Mouse (Mus musculus) adrenal gland, postnatal 36 days (tissue): Measurements from ENCODE around the gene Myom3. TPM values are rescaled to one million over a fixed set of nuclear protein-coding genes. Genes with fewer than 3 reads are reported as not detected.
A peak's percentile ranks its signal among the peaks of the same experiment; 100 is the strongest.

ENCODE experiments used
- DNase-seq, 2 experiments: peaks; one replicate each; pipeline ENCODE4 v3.0.0; 2021; ENCODE audit warnings: mixed read lengths in 1 of 2
- total RNA-seq, 2 experiments: library from RNA; stranded (reverse); gene quantifications; 2 replicates each; pipeline ENCODE4 v1.2.3; 2021

Myom3 gene
- total RNA-seq, 2 experiments from 2014 or later = 0.16 to 0.33 TPM

DNA sequence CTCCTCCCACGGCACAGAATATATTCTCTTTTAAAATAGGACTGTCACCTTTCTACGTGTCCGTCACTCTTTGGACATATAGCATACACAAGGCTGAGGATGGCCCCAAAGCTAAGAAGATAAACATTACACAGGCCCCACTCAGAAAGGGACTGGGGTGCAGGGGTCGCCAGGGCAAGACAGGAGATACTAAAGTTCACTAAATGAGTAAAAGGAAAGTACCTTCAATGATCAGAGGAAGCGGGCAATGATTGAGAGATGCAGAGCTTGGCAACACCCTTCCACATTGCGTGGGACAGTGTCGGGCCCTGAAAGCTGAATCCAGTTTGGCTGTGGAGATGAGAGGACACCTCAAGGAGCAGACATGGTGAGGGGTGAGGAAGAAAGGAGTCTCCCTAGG, 55.4 kb downstream of the Myom3 start:
- DNase-seq = no peak

DNA sequence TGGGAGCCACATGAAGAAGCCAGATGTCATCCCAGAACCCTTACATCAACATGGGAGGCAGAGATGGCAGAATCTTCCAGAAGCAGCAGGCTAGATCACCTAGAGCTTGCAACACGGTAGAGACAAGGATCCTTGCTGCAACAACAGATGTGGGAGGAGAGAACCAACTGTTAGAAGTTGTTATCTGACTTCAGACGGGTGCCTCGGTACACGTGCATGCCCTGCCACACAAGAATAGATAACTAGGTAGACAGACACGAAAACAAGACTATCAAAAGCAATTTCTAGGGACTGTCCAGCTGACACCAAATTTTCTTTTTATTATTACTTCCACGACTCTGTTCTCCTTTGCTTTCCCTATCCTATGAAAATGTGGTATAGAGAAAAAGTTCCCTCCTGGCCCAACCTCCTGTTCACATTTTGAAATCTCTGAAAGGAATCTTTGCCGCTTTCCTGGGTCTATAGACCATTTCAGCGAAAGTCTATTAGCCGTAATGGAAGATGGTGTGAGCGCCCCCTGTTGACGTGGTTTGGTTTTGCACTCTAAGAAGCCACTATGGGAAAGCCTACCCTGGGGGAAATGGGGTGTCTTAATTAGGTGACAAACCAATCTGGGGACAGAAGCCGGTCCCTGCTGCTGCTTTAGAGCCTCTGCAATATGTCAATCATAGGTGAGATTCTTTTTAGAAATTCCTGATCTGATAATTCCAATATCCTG, 57.5 kb downstream of the Myom3 start:
- peak; percentile 53 to 64 for DNase-seq

DNA sequence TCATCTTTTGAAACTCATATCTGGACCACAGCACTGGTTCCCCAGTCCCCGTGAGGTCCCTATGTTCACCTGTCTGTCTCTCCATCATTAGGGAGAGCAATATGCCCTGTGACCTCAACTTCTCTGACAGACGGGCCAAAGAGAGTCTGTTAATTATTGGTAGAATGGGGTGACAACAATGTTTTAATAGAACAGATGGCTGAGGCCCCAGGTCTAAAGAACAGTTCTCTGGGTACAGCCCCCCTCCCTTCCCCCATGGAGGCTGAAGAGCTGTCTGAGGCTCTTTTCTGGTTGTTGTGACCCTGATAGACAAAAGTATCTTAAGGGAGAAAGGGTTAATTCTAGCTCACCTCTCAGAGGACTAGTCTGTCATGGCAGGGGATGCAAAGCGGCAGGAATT, 58.9 kb downstream of the Myom3 start:
- no peak for DNase-seq

DNA sequence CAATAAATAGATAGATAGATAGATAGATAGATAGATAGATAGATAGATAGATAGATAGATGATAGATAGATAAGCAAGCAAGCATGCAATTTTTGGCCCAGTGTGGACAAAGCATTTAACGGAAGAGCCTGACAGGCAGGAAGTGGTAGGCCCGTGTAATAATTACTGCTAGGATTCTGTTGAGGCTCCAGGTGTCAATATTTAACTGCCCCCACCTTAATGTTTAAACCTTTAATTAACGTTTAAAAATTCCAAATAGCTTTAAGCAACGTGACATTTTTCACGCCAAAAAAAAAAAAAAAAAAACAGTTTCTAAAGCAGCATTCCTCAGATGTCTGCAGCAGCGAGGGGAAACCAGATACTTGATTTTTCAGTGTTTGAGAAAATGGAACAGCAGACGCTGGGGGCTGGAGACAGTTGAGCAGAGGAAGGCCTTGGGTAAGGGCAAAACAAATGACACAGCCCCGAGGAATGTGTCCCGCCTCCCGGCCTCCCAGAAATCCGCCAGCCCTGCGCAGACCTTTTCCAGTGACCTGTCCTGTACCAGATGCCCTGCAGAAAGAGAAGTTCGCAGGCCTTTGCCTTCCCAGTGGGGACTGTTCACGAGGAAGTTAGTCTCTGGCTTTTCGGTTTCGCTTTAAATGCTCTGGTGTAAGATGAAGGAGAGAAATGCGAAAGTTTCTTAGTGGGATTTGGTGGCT, 60.5 kb downstream of the Myom3 start:
- peak; percentile 87 to 90 for DNase-seq

DNA sequence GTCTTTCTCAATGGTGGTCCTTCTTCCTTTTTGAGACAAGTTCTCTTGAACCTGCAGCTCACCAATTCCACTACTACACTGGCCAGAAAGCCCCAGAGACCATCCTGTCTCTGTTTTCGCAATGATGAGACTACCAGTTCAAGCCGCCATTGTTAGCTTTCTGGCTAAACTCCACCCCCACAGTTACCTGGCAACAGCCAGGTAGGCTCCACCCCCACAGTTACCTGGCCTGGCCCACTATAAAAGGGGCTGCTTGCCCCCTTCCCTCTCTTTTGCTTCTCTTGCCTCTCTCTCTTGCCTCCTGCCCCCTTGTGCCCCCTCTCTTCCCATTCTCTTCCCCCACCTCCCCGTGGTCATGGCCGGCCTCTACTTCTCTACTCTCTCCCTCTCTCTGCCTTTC, 62.3 kb downstream of the Myom3 start:
- DNase-seq = no peak

DNA sequence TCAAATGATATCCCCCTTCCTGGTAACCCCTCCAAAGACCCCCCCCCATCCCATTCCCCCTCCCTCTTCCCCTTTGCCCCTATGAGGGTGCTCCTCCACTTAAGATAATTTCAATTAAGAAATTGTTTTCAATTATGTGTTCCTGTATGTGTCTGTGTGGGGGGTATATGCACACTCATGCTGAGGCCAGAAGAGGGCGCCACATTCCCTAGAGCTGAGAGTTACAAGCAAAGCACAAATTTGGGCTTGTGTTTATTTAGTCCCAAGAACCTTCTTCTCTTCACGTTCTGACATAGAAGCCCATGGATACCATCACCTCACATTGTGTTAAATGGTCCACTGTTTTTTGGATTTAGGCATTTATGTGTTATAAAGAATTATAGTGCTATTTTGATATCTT, 63.8 kb downstream of the Myom3 start:
- DNase-seq = peak; percentile 45 to 68

DNA sequence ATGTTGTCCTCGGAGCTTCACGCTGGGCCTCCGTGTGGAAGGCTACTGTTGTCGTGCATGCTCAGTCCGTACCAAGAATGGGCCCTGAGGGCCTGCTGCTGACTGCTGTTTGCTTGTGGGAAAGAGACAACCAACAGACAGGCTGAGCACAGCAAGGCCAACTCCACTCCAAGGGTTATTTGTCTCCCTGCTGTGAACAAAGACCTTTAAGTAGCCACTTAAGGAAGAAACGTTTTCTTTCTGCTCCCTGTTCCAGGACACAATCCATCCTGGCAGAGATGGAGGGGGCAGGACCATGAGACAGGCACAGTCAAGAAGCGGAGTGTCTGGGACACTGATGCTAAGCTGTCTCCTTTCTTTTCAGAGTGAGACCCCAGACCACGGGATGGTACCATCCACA, 64.7 kb downstream of the Myom3 start:
- no peak for DNase-seq

DNA sequence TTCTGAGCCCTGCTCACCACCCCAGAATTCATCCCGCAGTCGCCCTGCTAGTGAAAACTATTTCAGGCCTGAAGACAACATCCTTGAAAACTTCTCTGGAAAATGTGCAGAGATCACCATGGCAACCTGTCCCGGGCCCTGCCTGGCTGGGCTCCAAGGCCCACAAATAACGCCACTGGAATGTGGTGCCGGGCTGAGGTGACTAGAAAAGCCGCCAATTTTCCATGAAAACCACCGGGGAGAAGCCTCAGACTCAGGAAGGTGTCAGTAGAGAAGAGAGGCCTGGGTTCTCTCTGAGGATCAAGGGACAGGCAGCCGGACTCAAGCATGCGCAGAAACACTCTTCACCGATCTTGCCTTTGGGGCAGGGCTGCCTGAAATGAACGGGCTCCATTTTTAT, 69.0 kb downstream of the Myom3 start:
- peak; percentile 85 to 90 for DNase-seq

DNA sequence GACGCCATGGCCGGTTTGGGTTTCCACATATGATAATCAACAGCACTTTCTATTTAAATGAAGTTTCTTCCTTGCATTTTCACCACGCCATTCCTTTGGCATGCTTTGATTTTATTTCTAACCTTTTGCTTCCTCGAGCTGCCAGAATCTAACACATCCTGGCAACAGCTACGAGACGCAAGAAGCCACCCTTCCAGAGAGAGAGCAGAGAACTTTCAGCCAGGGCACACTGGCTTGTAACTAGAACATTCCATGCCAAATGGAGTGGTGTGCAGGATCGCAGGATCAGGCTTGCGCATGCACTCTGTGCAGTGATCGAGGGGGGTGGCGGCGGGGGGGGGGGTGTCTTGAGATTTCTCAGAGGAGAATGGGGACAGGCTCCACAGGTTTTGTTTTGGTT, 72.6 kb downstream of the Myom3 start:
- DNase-seq = no peak

DNA sequence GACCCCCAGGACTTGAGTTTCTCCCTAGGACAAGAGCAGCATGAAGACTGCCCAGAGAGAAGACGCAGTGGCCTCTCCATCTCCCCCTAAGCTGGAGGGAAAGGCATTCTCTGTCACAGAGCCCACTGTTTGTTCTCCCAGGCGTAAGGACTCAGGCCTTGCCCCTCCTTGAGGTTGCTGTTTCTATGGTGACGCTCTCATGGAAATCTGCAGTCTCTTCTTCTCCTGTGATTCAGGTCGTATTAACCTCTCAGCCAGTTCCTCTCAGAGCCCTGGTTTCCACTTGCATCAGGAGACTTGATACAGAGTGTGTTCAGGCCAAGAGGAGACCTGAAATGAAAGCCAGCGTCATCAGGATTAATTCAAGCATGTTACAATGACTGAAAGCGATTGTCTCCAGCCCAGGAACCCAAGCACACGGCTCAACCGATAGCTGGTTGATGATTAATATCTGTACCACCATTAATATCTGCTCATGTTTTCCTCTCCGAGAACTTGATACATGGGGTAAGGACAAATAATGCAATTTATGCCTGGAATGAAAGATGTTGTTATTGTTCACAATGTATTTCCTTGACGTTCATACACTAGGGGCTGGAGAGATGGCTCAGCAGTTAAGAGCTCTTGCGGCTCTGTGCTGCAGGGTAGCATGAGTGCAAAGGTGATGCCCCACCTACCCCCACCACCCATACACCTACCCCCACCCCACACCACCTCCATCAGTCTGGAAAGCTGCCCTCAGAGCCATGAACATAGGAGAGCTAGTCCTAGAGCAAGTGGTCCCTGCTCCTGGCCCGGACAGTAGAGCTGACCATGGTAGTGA, 74.0 kb downstream of the Myom3 start:
- DNase-seq = no peak

DNA sequence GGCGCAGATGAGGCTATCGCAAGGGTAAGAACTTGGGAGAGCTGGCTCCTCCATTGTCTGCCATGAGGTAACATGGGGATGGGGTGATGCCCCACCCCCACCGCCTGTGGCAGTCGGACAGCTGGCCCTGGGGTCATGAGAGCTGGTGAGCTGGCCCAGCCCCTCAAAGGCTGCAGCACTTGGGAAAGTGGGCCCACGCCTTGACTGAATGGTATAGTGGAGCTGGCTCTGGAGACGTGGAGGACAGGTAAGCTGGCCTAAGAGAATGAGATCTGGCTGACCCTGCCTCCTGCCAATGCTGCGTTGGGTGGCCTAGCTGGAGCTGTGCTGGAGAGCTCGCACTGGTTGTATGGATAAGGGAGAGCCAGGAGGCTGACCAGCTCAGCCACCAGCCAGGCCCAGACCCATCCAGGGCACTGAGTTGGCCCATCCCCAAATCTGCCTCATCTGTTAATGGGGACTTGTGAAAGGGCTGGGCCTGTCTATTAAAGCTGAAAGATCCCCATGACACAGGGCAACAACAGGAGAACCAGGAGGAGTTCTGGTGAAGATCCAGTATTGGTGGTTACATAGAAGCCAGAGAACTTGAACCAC, 74.7 kb downstream of the Myom3 start:
- DNase-seq = no peak

DNA sequence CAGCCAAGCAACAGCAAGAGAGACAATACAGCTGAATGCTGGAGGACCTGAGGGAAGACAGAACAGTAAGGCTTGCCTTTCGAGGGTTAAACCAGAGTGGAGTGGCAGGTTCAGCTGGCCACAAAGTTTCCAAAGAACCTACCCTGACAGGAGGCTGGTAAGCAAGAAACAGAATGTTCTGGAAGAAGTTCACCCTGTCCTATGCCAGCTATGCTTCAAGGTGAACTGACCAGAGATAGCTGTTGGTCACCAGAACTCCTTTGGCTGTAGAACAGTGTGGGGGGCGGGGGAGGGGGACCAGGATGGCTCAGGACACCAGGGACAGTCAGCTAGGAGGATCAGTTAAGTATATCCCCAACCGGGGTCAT, 79.4 kb downstream of the Myom3 start:
- no peak for DNase-seq

DNA sequence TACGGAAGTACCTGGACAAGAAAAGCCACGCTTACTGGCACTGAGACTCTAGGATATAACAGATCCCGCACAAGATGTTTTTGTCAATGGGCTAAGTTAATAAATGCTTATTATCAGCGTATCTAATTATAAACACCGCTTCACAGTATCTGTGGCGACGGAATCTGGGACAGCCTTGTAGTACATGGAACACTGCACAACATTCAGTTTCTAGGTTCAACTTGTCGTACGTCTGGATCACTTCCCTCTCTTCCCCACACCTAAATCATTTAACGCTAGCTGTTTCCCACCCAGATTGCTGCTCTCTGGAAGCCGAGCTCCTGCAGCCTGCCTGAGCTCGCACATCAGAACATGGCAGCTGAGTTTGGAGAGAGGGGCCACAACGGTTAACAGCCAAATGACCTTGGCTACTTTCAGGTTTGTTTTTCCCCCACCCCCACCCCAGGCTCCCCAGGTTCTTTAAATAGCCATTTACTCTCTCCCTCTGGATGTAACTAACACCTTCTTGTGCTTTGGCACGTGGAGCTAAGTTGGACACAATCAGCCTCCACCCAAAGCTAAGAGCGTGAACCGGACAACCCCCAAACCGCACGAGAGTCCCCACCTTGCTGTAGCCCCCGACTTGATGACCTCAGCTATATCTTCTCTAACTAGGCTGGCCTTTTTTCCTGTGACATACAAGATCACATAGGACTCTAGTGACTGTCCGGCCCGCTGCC, 79.9 kb downstream of the Myom3 start:
- no peak for DNase-seq

DNA sequence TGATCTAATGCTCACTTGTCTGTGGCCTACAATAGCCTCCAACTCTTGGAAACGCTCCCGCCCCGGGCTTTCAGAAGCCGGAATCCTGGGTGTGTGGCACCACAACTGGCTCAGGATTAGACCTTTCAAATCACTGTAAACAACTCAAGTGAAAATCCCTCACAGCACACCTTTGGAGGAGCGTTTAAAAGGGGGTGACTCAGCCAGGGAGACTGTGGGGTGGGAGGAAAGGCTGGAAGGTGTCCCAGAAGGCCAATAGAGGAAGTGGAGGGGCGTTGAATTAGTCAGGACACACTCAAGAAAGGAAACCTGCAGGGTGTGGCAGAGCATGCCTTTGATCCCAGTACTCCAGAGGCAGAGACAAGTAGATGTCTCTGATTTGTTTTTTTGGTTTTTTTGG, 84.9 kb downstream of the Myom3 start:
- no peak for DNase-seq

DNA sequence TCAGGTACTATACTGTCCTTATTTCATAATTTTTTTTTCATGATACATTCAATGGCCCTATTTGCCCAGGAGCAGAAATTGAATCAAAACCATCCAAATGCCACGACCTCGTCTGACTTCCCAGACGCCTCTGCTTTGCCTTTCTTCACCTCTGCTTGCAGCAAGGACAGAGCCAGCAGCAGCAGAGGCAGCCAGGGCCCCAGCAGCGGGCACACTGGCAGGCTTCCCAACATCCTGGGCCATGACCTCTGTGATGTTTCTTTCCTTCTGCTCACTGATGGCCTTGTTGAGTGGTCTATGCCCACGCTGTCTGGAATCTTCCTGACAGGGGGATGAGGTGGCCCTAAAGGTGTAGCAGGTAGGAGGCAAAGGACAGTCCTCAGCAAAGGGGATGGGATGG, 88.1 kb downstream of the Myom3 start:
- DNase-seq = peak; percentile 82 to 83

DNA sequence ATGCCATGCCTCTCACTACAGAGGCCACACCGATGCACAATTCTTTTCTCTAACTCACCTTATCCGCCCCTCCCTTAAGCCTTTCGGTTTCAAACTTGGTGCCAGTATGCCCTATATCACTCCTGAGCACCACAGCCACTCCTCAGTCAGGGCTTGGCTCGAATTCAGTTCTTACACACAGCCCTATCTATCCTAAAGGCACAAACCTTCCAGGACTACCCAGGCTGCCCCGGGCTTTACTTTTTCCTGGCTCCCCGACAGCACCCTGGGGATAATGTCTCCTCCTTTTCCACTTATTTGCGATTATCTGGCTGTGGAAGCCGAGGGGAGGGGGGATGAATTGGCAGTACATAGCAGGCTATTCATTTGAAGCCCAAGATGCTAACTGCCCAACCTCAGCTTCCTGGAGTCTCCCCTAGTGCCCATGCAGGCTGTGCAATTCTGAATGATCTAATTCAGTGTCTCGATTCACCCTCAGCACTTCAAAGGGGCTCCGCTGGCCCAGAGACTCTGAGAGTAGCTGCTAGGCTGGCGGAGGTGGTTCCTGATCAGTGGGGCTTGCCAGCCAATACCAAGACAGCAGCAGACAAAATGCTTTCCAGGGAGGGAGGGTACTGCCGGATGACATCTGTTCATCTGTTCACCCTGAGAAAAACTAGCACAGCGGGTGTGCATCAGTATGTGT, 91.0 kb downstream of the Myom3 start:
- DNase-seq = no peak

DNA sequence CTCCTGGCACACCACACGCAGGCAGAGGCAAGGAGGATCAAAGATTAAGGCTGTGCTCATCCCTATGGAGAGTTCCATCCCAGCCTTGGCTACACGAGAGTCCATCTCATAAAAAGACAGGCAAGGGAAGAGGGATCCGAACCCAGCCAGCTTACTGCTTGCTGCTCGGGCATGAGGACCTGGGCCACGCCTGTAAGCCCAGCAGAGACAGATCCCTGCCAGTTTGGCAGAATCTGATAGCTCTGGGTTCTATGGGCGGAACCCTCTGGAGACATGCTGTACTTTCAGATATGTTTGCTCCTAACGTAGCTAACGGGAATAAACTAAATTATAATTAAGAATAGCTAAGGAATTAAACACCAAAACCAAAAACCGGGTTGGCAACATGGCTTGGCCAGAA, 92.4 kb downstream of the Myom3 start:
- no peak for DNase-seq

DNA sequence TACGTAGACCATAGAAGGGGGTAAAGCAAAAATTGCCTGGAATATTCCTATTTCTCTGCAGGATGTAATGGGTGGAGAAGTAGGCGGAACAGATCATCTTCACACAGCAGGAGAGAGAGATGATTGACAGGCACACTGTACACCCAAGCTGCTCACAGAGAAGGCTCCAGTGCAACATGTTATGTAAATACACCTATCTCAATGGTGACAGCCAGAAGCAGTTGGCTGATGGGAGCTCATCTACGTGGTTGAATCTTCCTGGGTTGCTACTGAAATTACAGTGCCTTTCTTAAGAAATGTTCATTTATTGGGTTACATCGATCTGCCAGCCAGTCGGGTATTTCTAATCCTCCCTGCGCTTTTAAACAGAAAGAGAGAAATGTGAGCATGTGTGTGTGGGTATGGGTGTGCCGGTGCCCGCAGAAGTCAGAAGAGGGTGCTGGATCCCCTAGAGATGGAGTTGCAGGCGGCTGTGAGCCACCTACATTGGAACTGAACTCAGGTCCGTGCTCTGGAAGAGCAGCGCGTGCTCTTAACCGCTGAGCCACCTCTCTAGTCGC, 94.6 kb downstream of the Myom3 start:
- DNase-seq = no peak

DNA sequence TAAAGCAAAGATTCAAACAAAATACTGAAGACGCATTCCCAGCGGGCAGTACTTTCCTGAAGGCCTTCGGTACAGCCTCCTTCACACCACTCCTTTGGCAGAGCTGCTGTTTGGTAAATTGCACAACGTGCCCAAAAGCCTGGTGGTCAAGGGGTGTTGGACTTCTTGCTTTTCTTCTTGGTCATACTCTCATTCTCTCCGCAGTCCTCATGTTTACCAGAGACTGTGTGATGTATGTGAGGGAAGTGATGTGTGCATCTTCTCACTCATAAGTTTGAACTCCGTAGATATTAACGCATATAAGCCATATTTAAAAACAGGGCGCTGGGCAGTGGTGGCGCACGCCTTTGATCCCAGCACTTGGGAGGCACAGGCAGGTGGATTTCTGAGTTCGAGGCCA, 95.1 kb downstream of the Myom3 start:
- DNase-seq = no peak

DNA sequence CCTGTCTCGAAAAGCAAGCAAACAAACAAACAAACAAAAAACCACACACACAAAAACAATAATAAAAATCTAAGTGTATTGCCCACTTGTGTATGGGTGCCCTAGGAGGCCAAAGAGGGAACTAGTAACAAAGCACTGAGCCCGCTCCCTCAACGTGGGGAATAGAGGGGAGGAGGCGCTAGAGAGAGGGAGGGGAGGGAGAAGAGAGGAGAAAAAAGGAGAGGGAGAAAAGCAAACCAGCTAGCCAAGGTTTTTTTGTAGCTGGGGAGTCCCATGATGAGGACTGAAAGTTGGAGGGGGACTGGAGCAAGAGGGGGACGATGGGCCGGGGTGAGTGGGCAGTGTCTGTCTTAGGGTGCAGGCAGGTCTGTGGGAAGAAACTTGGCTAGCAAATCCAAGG, 95.6 kb downstream of the Myom3 start:
- peak in 1 of 2 experiments; percentile 27 for DNase-seq

DNA sequence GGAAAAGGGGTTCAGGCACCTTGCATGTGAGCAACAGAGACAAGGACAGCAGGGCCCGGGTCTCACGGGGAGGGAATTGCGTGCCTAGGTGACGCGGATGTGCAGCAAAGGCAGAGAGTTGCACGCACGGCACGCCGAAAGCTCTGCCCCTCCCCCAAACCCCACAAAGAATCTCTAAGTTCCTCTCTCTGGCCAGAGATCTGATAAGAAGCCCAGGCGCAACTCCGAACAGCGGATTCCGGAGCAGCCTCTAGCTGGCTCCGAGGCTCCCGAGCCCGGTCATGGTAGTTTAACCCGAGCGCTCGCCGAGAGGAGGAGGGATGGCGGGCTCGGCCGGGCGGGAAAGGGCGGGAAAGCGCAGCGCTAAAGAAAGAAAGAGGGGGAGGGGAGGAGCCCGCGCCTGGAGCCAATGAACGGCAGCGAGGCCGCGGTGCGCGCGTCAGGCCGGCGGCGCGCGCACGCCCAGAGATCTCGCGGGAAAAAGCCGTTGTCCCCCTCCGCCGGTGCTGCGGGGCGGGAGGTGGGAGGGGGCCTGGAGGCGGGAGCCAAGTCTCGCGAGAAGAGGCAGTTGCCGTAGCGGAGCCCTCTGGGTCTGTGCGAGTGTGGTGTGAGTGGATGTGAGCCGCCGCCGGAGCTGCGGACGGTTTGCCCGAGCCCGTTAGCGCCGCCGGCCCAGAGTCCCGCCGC, 96.2 kb downstream of the Myom3 start, which contains the start of gene Srsf10:
Gene Srsf10 (plus strand): TSS at position 212 of the 687 bp plus-strand sequence.
- DNase-seq = peak; percentile 96 to 98
